Comparison of ENCODE assay signal across 9 mouse cellular contexts in genomic region chr4:35845140-35845539, GRCm38 (mm10).
A peak's percentile ranks its signal among the peaks of the same experiment; 100 is the strongest.
DNase-seq lines count a peak whose midpoint lies in the region; ATAC-seq lines count a peak whose summit lies in the region.
"Had no signal": no experiment of that assay in that cellular context is flagged by ENCODE, and none has a peak within 500 bp of the region (broad histone marks: within the 10 kb centered on the region; RNA-seq: fewer than 3 reads in every experiment).

No protein-coding gene starts in this region.

- H3K4me1 ChIP-seq in embryonic facial prominence, embryonic 12.5 days = no peaks in the 10 kb centered on the region
- peaks cover 10% of the 10 kb centered on the region for H3K4me1 ChIP-seq in hindbrain, embryonic 15.5 days (replicated peaks)
- peaks cover 10% of the 10 kb centered on the region for H3K4me1 ChIP-seq in midbrain, embryonic 12.5 days

- no peaks in the 10 kb centered on the region for H3K9me3 ChIP-seq in embryonic facial prominence, embryonic 12.5 days
- H3K9me3 ChIP-seq in hindbrain, embryonic 15.5 days = no peaks in the 10 kb centered on the region
- H3K9me3 ChIP-seq in midbrain, embryonic 12.5 days = no peaks in the 10 kb centered on the region

- peak; percentile 49; the same call in 1 of the 2 replicates for ATAC-seq in cerebellum, adult (ENCODE audit: insufficient number of reproducible peaks, low FRiP score, low TSS enrichment)
- peak; percentile 52; the same call in 1 of the 2 replicates for ATAC-seq in embryonic facial prominence, embryonic 12.5 days (ENCODE audit: insufficient number of reproducible peaks, insufficient read depth, low FRiP score, low TSS enrichment)
- peak; percentile 94 for ATAC-seq in hindbrain, embryonic 15.5 days (ENCODE audit: low FRiP score, low read depth)
- peak; percentile 87 for ATAC-seq in midbrain, embryonic 12.5 days (ENCODE audit: low FRiP score, low read depth)

- H3K4me2 ChIP-seq in embryonic facial prominence, embryonic 12.5 days (replicated peaks) = peak overlapping the region; percentile 25
- H3K4me2 ChIP-seq in hindbrain, embryonic 15.5 days = peak overlapping the region; percentile 51
- H3K4me2 ChIP-seq in midbrain, embryonic 12.5 days (replicated peaks) = 0 out of 2 replicates have a peak overlapping the region, but pooled peaks have one; percentile 11

- peak overlapping the region; percentile 24; the same call in 1 of the 2 replicates for H3K27ac ChIP-seq in embryonic facial prominence, embryonic 12.5 days
- peak overlapping the region; percentile 83 for H3K27ac ChIP-seq in hindbrain, embryonic 15.5 days (replicated peaks)
- peak overlapping the region; percentile 63 for H3K27ac ChIP-seq in midbrain, embryonic 12.5 days (replicated peaks)

- no peak overlapping the region for H3K9ac ChIP-seq in embryonic facial prominence, embryonic 12.5 days
- peak overlapping the region; percentile 19; the same call in 1 of the 2 replicates for H3K9ac ChIP-seq in hindbrain, embryonic 15.5 days
- H3K9ac ChIP-seq in midbrain, embryonic 12.5 days (replicated peaks) = no peak overlapping the region

- DNase-seq in cerebellum, adult 18-20 months = no peak
- DNase-seq in adrenal gland, postnatal 4 days (ENCODE audit: low spot score in 2 of 2) = no peak
- DNase-seq in kidney, postnatal 25 days = no peak
- no peak for DNase-seq in urinary bladder, adult 18-20 months (ENCODE audit: low spot score in 2 of 2)
- DNase-seq: thymus, postnatal 14 days had no signal

- WGBS in embryonic facial prominence, embryonic 12.5 days = 29% methylated on average over 7 of the region's 7 CpGs
- 25% methylated on average over 7 of the region's 7 CpGs for WGBS in hindbrain, embryonic 15.5 days
- WGBS in midbrain, embryonic 12.5 days = 45% methylated on average over 7 of the region's 7 CpGs

- H3K4me3 ChIP-seq in embryonic facial prominence, embryonic 12.5 days = no peak overlapping the region
- peak overlapping the region; percentile 23 for H3K4me3 ChIP-seq in hindbrain, embryonic 15.5 days
- H3K4me3 ChIP-seq in midbrain, embryonic 12.5 days = no peak overlapping the region

- H3K27me3 ChIP-seq in embryonic facial prominence, embryonic 12.5 days = no peaks in the 10 kb centered on the region
- H3K27me3 ChIP-seq in hindbrain, embryonic 15.5 days = no peaks in the 10 kb centered on the region
- no peaks in the 10 kb centered on the region for H3K27me3 ChIP-seq in midbrain, embryonic 12.5 days

- H3K36me3 ChIP-seq in embryonic facial prominence, embryonic 12.5 days = no peaks in the 10 kb centered on the region
- H3K36me3 ChIP-seq in hindbrain, embryonic 15.5 days = no peaks in the 10 kb centered on the region
- no peaks in the 10 kb centered on the region for H3K36me3 ChIP-seq in midbrain, embryonic 12.5 days

Comparison
In these comparisons a context has a peak if more than half of its experiments do, and no peak if none do; other contexts are left out.
1. H3K27ac ChIP-seq: peak in every context shown above with its lines; median percentile 83 in hindbrain, embryonic 15.5 days; 63 in midbrain, embryonic 12.5 days; 24 in embryonic facial prominence, embryonic 12.5 days.